Mouse (Mus musculus) layer of hippocampus, adult 11-12 months (tissue): ENCODE results near the gene Arid2.
"Not testable (repeated sequence)": the region's sequence is repeated elsewhere in the genome, so short reads cannot be mapped to it uniquely, and the experiment has no call there.

ENCODE experiments used
- DNase-seq: peaks from one replicate; pipeline ENCODE4 v3.0.0; 2022; ENCODE audit warnings: low spot score

The Arid2 gene

GRCm38 (mm10) chr15:96419920-96420319 is 132.6 kb downstream of the Arid2 start:
- DNase-seq: no peak

- DNase-seq: no peak
These were observed 146.9 kb downstream of the Arid2 start for GRCm38 (mm10) chr15:96434202-96434601.

DNA sequence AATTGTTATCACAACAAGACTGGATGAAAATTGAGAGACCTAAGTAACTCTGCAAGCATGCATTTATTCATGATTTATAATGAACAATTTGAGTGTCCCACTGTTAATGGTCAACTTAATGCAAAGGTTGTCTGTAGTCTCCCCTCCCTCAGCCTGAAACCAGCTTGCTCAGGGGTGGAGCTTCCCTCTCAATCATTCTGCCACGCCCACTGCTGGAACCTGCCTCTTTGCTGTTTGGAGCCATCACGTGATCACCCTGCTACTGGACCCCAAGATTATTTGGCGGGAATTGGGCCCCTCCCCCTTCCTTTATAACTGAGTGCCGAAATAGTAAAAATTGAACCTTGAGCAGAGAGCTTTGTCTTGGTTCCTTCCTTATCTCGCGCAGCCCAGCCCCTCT is 154.2 kb downstream of the Arid2 start:
- not testable (repeated sequence) for DNase-seq

DNA sequence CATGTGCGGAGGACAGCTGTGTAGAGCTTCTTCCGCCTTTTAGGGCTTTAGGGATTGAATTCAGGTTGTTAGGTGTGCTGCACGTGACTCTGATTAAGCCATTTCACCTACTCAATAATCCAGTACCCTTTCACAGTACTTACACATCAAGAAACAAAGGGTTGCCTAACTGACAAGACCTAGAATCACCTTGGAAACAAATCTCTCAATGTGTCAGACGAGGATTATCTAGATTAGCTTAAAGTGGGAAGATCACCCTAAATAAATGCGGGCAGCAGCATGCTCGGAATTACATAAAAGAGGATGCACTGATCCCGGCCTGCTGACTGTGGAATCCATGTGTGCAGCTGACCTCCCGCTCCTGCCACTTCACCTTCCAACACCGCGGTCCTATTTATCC is 159.5 kb downstream of the Arid2 start:
- DNase-seq: no peak

DNA sequence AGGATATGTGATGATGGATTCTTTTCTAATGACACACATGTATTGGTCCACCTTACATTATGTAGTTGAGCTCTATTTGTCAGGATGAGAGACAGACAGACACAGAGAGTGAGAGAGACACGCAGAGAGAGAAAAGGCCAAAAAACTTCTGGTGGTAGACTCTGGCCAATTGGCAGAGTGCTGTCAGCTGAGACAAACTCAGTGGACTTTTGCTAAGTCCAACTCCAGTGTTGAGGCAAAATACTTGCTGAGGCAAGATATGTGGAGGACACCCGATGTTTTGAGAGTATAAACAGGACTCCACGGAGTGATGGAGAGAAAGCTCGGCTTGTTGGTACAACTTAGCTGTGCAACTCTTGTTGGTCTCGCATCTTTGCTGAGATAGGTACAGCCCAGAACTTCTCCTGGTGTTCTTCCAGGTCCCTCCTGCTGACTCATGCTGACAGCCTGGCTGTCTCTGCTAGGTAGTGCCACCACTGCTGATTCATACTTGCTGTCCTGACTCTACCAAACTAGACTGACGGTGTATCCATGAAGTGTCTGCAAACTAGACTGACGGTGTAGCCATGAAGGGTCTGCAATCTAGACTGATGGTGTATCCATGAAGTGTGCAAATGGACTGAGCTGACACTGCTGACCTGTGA is 161.5 kb downstream of the Arid2 start:
- DNase-seq: no peak

DNA sequence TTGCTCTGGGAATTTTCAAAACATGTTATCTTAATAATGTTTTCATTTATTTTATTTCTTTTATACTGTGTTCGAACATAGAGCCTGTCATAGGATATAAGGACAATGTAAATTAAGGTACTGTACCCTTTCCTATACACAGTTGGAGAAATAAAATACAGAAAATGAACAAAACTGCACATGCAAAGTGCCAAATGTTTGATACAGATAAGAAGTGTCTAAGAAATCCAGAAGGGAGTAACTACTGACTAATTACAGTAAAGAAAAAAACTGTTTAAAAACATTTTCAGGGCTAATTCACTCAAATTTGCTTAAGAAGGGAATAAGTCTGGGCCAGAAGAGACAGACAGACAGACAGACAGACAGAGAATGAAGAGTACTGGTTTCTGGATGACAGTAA is 166.0 kb downstream of the Arid2 start:
- DNase-seq: no peak
